Mouse (Mus musculus) neural tube, embryonic 15.5 days (tissue): ENCODE measurements around the gene Cyp27b1. TPM values are rescaled to one million over a fixed set of nuclear protein-coding genes. Genes with fewer than 3 reads are reported as not detected.

Experiments used
- ATAC-seq: fragments of 200-750 bp; cut with Nextera tagmentation; 2 replicates; pipeline ENCODE4 v1.8.0; 2017; ENCODE audit warnings: mild to moderate bottlenecking, moderate TSS enrichment, moderate library complexity; ENCODE audit not compliant: low FRiP score
- H3K27ac ChIP-seq: fragments of 300-500 bp; sonication (generic); replicated peaks from 2 replicates; pipeline ENCODE4 v1.5.1; 2015; ENCODE audit warnings: mild to moderate bottlenecking, inconsistent platforms
- H3K27me3 ChIP-seq: fragments of 300-500 bp; sonication (generic); replicated peaks from 2 replicates; pipeline ENCODE4 v1.6.1; 2015; ENCODE audit warnings: inconsistent platforms
- H3K36me3 ChIP-seq: fragments of 300-500 bp; sonication (generic); 2 replicates; pipeline ENCODE4 v1.6.1; 2015; ENCODE audit warnings: inconsistent platforms
- H3K4me1 ChIP-seq: fragments of 300-500 bp; sonication (generic); 2 replicates; pipeline ENCODE4 v1.6.1; 2015; ENCODE audit warnings: inconsistent platforms
- H3K4me2 ChIP-seq: fragments of 300-500 bp; sonication (generic); 2 replicates; pipeline ENCODE4 v1.6.1; 2015; ENCODE audit warnings: inconsistent platforms, mild to moderate bottlenecking, moderate library complexity
- H3K4me3 ChIP-seq: fragments of 300-500 bp; sonication (generic); replicated peaks from 2 replicates; pipeline ENCODE4 v1.5.1; 2015; ENCODE audit warnings: mild to moderate bottlenecking, inconsistent platforms
- H3K9ac ChIP-seq: fragments of 300-500 bp; sonication (generic); replicated peaks from 2 replicates; pipeline ENCODE4 v1.6.1; 2015; ENCODE audit warnings: mild to moderate bottlenecking, inconsistent platforms
- H3K9me3 ChIP-seq: fragments of 300-500 bp; sonication (generic); replicated peaks from 2 replicates; pipeline ENCODE4 v1.6.1; 2016; ENCODE audit warnings: inconsistent platforms
- WGBS: fragments of 180-500 bp; shearing (Covaris S2); methylation state at CpG from one replicate; pipeline ENCODE4 v1.1.7; 2015; ENCODE audit warnings: mixed read lengths; 5-methylcytosine and 5-hydroxymethylcytosine counted together
- polyA plus RNA-seq: library from polyadenylated mRNA; unstranded; fragments of >200 nt; fragmentation: Nextera tagmentation; extraction: Ambion mirVana; gene quantifications from 2 replicates; pipeline ENCODE4 v1.2.1, GENCODE M21; 2015

Cyp27b1 gene
- polyA plus RNA-seq, 1 experiment from 2014 or later: 0.14 TPM

- no peaks in the 10 kb centered on the region for H3K9me3 ChIP-seq
- WGBS: 82% methylated on average over 12 of the region's 12 CpGs
- peaks cover 4% of the 10 kb centered on the region; the same call in 1 of the 2 replicates for H3K27me3 ChIP-seq
- no peak for ATAC-seq
- peaks cover 10% of the 10 kb centered on the region for H3K4me1 ChIP-seq
- no peak overlapping the region for H3K4me2 ChIP-seq
- no peak overlapping the region for H3K27ac ChIP-seq
- no peak overlapping the region for H3K4me3 ChIP-seq
- no peak overlapping the region for H3K9ac ChIP-seq
- H3K36me3 ChIP-seq: no peaks in the 10 kb centered on the region
Measured at GRCm38 (mm10) chr10:127036273-127036672, 11.8 kb upstream of the Cyp27b1 start.

- Histone ChIP-seq H3K36me3 (no peaks in the 10 kb centered on the region), H3K27me3 (peaks cover 4% of the 10 kb centered on the region; the same call in 1 of the 2 replicates), H3K4me1 (peaks cover 15% of the 10 kb centered on the region), H3K4me3 (no peak overlapping the region), H3K9ac (no peak overlapping the region), H3K4me2 (no peak overlapping the region), H3K9me3 (no peaks in the 10 kb centered on the region), H3K27ac (no peak overlapping the region)
- no peak for ATAC-seq
- 68% methylated on average over 12 of the region's 12 CpGs for WGBS
Measured at GRCm38 (mm10) chr10:127037641-127038040, 10.4 kb upstream of the Cyp27b1 start.

DNA sequence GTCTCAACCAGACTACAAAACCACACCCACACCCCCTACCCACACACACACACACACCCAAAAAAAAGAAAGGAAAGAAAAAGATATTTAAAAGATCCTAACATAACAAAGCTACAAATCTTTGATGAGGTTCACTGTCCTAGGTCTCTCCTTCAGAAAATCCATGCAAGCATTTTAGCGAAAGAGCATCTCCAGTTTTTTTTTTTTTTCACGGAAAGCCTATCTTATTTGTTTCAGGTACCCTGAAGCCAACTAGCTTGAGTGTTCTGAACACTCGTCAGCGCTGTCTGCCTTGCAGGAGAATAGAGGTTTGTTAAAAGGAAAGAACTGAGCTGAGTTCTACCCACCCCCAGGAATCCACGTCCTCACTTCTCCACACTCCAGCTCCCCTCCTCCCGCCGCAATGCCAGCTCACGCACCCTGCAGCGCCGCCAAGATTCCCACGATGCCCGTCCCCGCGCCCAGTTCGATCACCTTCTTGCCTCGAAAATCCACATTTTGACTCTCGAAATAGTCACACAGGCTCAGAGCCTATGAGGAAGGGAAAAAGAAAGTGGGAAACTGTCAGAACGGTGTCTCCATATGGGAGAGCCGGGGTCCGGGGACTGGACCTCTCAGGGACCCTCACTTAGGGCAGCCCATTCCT, 7.4 kb upstream of the Cyp27b1 start:
- H3K4me2 ChIP-seq: peak overlapping the region; percentile 99
- peak; percentile 22; the same call in 1 of the 2 replicates for ATAC-seq
- H3K4me3 ChIP-seq: peak overlapping the region; percentile 62
- H3K27ac ChIP-seq: peak overlapping the region; percentile 60
- peak overlapping the region; percentile 62 for H3K9ac ChIP-seq
- peaks cover 19% of the 10 kb centered on the region for H3K4me1 ChIP-seq
- H3K9me3 ChIP-seq: no peaks in the 10 kb centered on the region
- WGBS: 1% methylated on average over 20 of the region's 20 CpGs
- H3K36me3 ChIP-seq: peaks cover 11% of the 10 kb centered on the region; the same call in 1 of the 2 replicates
- peaks cover 4% of the 10 kb centered on the region; the same call in 1 of the 2 replicates for H3K27me3 ChIP-seq

- WGBS: under 1% methylated on average over 28 of the region's 28 CpGs
Measured at GRCm38 (mm10) chr10:127041274-127041766, 6.7 kb upstream of the Cyp27b1 start, which contains the start of the genes Mettl1 and Eef1akmt3. Mettl1 (plus strand) TSS chr10:127041414. Eef1akmt3 (minus strand) TSS chr10:127041513.

GRCm38 (mm10) chr10:127041774-127042338, 6.2 kb upstream of the Cyp27b1 start:
- peaks cover 11% of the 10 kb centered on the region; the same call in 1 of the 2 replicates for H3K36me3 ChIP-seq
- H3K27me3 ChIP-seq: peaks cover 4% of the 10 kb centered on the region; the same call in 1 of the 2 replicates
- H3K9me3 ChIP-seq: no peaks in the 10 kb centered on the region
- H3K4me2 ChIP-seq: peak overlapping the region; percentile 99
- H3K4me1 ChIP-seq: peaks cover 19% of the 10 kb centered on the region
- H3K9ac ChIP-seq: peak overlapping the region; percentile 62
- H3K27ac ChIP-seq: peak overlapping the region; percentile 60
- WGBS: under 1% methylated on average over 44 of the region's 44 CpGs
- ATAC-seq: peak; percentile 87
- peak overlapping the region; percentile 62 for H3K4me3 ChIP-seq

More at GRCm38 (mm10) chr10:127041274-127041766, 6.7 kb upstream of the Cyp27b1 start, which contains the start of the genes Mettl1 and Eef1akmt3:
- Histone ChIP-seq H3K4me3 (peak within 1 kb of the TSS; percentile 62), H3K27me3 (peaks cover 4% of the 10 kb centered on the region; the same call in 1 of the 2 replicates), H3K9me3 (no peaks in the 10 kb centered on the region), H3K4me2 (peak within 1 kb of the TSS; percentile 99), H3K4me1 (peaks cover 19% of the 10 kb centered on the region), H3K9ac (peak within 1 kb of the TSS; percentile 62), H3K36me3 (peaks cover 11% of the 10 kb centered on the region; the same call in 1 of the 2 replicates), H3K27ac (peak within 1 kb of the TSS; percentile 60)
- peak; percentile 75 for ATAC-seq

- Histone ChIP-seq H3K27me3 (peaks cover 10% of the 10 kb centered on the region), H3K27ac (no peak overlapping the region), H3K9ac (peak overlapping the region; percentile 51; the same call in 1 of the 2 replicates), H3K36me3 (peaks cover 11% of the 10 kb centered on the region; the same call in 1 of the 2 replicates), H3K4me2 (peak overlapping the region; percentile 99), H3K9me3 (no peaks in the 10 kb centered on the region), H3K4me1 (peaks cover 19% of the 10 kb centered on the region), H3K4me3 (peak overlapping the region; percentile 62)
- WGBS: 20% methylated on average over 5 of the region's 5 CpGs
- no peak for ATAC-seq
Measured at GRCm38 (mm10) chr10:127042468-127043115, 5.5 kb upstream of the Cyp27b1 start.

DNA sequence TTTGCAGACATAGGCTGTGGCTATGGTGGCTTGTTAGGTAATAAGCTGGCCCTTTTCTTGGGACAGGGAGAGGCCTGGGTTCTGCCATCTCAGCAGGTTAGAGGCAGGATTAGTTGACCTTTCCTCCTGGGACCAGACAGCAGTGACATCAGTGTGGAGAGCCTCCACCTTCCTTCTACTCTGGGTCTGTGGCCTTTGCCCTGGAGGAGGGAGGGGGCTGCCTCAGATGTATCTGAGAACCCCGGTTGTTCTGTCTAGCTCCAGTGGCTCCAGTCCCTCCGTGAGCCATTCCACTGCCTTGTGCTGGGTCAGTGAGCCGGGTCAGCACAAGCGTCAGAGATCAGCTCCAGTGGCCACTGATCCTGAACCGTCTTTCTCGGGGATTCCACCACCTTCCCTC, 4.9 kb upstream of the Cyp27b1 start:
- Histone ChIP-seq H3K9ac (no peak overlapping the region), H3K27ac (no peak overlapping the region), H3K4me1 (peaks cover 19% of the 10 kb centered on the region), H3K9me3 (no peaks in the 10 kb centered on the region), H3K4me2 (peak overlapping the region; percentile 99; the same call in 1 of the 2 replicates), H3K27me3 (peaks cover 16% of the 10 kb centered on the region), H3K36me3 (peaks cover 11% of the 10 kb centered on the region; the same call in 1 of the 2 replicates), H3K4me3 (no peak overlapping the region)
- 87% methylated on average over 6 of the region's 6 CpGs for WGBS
- no peak for ATAC-seq

- WGBS: 4% methylated on average over 35 of the region's 35 CpGs
- ATAC-seq: no peak
- no peaks in the 10 kb centered on the region for H3K9me3 ChIP-seq
- peaks cover 21% of the 10 kb centered on the region; the same call in 1 of the 2 replicates for H3K36me3 ChIP-seq
- H3K4me1 ChIP-seq: peaks cover 11% of the 10 kb centered on the region
- H3K27ac ChIP-seq: no peak overlapping the region
- H3K4me2 ChIP-seq: peak overlapping the region; percentile 4
- H3K9ac ChIP-seq: no peak overlapping the region; the same call in 1 of the 2 replicates
- H3K27me3 ChIP-seq: peaks cover 57% of the 10 kb centered on the region
- H3K4me3 ChIP-seq: 0 out of 2 replicates have a peak overlapping the region, but pooled peaks have one; percentile 1
Measured at GRCm38 (mm10) chr10:127048608-127049394, 751 bp downstream of the Cyp27b1 start.

- 2% methylated on average over 29 of the region's 29 CpGs for WGBS
- H3K4me1 ChIP-seq: peaks cover 12% of the 10 kb centered on the region
- peak overlapping the region; percentile 4 for H3K4me2 ChIP-seq
- H3K27me3 ChIP-seq: peaks cover 57% of the 10 kb centered on the region
- ATAC-seq: no peak
- no peak overlapping the region for H3K27ac ChIP-seq
- no peak overlapping the region for H3K4me3 ChIP-seq
- H3K36me3 ChIP-seq: peaks cover 21% of the 10 kb centered on the region
- no peak overlapping the region; the same call in 1 of the 2 replicates for H3K9ac ChIP-seq
- no peaks in the 10 kb centered on the region for H3K9me3 ChIP-seq
Measured at GRCm38 (mm10) chr10:127049395-127050118, 1.5 kb downstream of the Cyp27b1 start.

- Histone ChIP-seq H3K4me1 (peaks cover 16% of the 10 kb centered on the region), H3K9ac (no peak overlapping the region), H3K4me2 (no peak overlapping the region), H3K9me3 (no peaks in the 10 kb centered on the region), H3K27ac (no peak overlapping the region), H3K27me3 (peaks cover 57% of the 10 kb centered on the region), H3K36me3 (peaks cover 22% of the 10 kb centered on the region), H3K4me3 (no peak overlapping the region)
- WGBS: 23% methylated on average over 10 of the region's 10 CpGs
- ATAC-seq: no peak
Measured at GRCm38 (mm10) chr10:127050119-127050474, 2.0 kb downstream of the Cyp27b1 start.
